Mouse (Mus musculus): ENCODE measurements around the gene Barx2.

Gene Barx2

DNA sequence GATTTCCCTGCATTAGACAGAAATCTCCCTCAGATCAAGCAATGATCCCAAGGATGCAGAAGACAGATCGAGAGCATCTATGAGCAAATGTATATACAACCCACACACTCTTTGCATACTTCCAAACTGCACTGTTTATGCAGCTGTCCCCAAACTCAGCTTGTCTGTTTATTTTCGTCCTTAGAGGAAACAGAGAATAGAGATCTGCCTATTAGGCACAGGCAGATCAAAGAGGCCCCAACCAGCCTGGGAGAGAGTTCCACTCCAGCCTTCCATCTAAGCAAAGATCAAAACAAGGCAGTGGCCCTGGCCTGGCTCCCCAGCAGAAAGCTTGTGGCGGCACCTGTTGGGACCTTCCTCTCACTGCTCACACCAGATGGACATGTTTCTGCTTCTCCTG lies 27.0 kb downstream of the Barx2 start:
- no peak for DNase-seq

DNA sequence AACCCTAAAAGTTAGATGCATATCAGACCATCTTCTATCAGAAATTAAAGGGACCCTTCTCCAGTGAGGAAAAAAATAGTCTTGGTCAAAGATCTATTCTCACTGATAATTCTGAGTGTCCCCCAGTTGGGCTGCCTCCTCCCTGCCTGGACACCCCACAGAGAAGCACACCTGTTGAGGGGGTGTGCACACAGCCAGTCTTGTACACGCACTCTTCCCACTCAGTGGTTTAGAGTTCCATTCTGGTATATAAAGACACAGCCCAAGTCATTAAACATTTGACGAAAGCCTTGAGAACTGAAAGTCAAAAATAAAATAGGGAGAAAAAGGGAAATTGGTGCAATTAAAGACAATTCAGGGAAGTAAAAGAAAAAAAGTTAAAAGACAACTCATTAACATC lies 30.9 kb downstream of the Barx2 start:
- no peak for DNase-seq

- DNase-seq: no peak
These were observed 37.7 kb downstream of the Barx2 start for GRCm38 (mm10) chr9:31875556-31875955.

GRCm38 (mm10) chr9:31874236-31874635 lies 39.0 kb downstream of the Barx2 start:
- no peak for DNase-seq

DNA sequence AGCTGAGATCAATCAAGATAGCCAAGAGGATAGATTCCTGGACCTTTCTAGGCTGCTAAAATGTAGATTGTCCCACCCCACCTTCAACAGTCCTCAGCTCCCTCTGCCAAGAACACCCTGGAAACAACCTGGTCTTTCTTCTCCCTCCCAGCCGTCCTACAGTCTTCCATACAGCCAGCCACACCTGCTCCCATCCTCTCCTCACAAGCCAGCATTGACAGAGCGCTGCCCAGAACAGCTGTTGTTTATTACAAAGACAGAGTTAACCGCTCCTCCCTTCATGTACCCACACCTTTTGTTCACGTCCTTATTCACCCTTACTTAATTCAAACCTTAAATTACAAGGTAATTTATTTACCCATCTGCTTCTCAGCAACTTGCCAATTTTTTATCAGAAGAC lies 41.9 kb downstream of the Barx2 start:
- no peak for DNase-seq

GRCm38 (mm10) chr9:31868823-31869460 lies 44.3 kb downstream of the Barx2 start:
- DNase-seq: no peak

- no peak for DNase-seq
These were observed 49.4 kb downstream of the Barx2 start for GRCm38 (mm10) chr9:31863830-31864229.

- DNase-seq: no peak
These were observed 53.8 kb downstream of the Barx2 start for GRCm38 (mm10) chr9:31859446-31859845.

DNA sequence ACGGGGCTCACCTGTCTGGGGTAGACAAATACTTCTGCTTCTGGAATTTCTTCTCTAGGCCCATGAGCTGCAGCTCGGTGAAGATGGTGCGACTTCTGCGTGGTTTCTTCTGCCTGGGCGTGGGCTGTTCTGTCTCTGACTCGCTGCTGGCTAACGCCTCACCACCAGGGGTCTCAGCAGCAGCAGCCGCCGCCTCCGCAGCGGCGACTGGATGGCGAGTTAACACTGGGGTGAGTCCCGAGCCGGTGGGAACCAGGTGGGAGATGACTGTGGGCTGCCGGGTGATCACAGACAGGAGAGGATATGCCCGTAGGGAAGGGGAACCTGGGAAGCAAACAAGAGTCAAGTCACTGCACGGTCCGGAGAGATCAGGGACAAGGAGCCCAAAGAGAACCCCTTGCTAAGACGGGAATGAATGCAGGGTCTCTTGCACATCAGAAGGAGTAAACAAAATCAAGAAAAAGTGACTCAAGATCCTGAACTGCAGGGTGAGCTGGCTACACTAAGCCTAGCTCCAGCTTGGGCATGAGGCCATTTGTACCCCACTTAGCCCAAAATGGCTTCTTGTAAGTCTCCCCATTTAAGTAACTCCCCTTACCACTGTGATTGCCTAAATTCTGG lies 54.4 kb downstream of the Barx2 start:
- DNase-seq: no peak

DNA sequence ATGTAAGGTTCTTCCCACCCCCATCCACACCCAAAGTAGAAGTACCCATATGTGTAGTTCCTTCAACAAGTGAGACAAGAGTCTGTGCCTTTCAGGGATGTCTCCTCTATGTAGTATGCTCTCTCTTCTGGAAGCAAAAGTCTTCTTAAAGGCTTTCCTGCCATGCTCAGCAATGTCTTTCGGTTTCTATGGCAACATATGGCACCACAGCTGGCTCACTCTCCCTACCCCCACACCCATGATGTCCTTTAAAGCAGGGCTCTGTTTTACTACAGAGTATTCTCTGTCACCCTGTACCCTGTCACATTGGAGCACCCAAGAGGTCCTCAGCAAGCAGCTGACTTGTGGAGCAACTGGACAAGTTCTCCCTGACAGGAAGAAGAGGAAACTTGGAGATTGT lies 55.8 kb downstream of the Barx2 start:
- DNase-seq: no peak

- DNase-seq: no peak
These were observed 56.8 kb downstream of the Barx2 start for GRCm38 (mm10) chr9:31856437-31856836.

GRCm38 (mm10) chr9:31855668-31856067 lies 57.6 kb downstream of the Barx2 start:
- no peak for DNase-seq

DNA sequence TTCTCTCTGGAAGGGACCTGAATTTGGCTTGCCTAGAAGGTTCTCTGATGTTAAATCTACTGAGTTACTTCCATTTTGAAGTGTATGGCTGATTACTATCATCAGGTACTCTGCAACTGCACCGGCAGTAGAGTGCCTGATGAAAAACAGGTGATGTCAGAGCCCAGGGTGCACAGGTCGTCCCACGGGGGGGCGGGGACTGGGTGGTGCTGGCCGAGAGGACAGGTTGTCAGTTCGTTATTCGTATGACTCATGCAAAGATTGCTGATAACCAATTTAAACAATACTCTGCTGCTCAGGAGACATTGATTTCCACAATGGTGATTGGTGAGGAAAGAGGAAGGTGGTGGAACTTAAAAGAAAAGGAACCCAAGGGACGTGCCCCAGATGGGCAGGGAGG lies 61.6 kb downstream of the Barx2 start:
- no peak for DNase-seq

DNA sequence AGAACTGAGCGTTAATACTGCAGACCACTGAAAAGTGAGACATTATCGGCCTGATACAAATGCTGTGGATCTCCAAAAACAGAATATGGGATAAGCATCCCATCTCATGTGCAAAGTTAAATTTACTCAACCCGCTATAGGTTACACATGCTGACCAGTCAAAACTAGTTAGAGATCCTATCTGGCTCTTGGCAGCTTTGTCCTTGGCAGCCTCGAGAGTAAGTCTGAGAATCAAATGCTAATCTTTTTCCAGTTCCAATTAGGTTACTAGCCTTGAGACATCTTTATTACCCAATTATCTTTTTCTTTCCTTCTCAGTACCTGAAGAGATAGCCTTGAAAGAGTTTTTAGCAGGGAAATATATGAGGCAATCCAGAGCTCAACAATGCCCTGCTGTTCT lies 62.6 kb downstream of the Barx2 start:
- no peak for DNase-seq

- DNase-seq: no peak
These were observed 63.9 kb downstream of the Barx2 start for GRCm38 (mm10) chr9:31849387-31849786.

DNA sequence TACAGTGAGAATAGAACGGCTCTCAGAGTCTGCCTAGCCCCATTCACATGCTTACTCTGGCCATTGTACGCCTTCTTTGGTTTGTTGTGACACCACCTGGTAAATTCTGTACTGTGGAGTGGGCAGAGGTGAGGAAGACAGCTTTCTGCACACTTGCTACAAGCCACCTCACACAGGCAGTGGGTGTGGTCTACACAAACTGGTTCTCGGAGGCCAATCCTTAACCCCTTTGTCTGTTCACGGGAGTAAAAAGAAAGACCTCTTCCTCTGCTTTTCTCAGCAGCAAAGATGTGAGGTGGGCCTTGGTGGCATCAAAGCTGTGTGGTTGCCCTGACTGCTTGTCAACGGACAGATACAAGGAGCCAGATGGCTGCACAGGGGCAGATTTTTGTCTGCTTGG lies 68.6 kb downstream of the Barx2 start:
- DNase-seq: no peak

DNA sequence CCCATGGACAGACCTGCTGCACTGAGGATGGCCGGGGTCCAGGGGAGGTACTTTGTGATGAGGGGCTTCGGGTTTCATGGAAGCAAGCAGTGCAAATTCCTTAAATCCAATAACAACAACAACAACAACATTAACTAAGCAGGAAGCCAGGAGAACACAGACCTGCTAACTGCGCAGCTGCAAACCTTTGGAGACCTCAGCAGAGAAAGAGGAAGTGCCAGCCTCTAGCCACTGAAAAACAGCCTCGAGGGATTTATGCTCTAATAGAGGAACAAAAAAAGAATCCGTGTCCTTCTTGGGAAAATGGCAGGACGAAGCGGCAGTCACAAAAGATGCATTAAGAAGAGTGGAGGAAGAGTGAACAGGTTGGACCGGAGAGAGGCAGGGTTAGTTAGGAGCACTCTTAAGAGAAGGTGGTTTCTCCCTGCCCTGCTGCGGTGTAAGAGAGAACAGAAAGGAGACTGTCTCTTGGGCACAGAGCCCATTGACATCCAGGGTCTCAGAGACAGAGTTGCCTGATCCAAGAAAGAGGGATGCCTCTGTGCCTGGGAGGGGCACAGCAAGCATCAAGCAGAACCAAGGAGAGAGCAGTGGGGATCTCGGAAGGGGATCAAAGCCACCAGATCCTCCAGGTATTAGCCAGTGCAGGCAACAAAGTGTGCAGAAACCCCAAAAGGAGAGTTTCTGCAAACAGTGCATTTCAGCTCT lies 72.0 kb downstream of the Barx2 start:
- no peak for DNase-seq

GRCm38 (mm10) chr9:31840571-31840970 lies 72.7 kb downstream of the Barx2 start:
- no peak for DNase-seq

DNA sequence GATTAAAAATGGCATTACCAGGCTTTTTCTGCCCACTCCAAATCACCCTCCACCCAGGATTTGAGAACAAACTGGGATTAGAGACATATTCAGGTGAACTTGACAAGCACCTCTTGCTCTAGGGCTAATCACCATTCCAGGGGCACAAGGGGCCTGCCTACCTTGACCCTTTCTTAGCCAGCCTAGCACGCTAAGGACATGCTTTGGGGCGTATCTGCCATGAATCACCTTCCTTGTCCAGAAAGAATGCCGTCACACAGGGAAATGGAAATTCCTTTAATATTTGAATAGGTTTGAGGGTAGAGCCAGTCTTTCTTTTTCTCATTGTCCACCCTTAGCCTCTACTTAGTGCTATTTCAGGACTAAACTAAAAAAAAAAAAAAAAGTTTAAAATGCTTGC lies 73.2 kb downstream of the Barx2 start:
- DNase-seq: no peak

- DNase-seq: no peak
These were observed 73.9 kb downstream of the Barx2 start for GRCm38 (mm10) chr9:31839106-31840027.

- DNase-seq: no peak
These were observed 75.2 kb downstream of the Barx2 start for GRCm38 (mm10) chr9:31838047-31838446.

- no peak for DNase-seq
These were observed 104.5 kb downstream of the Barx2 start for GRCm38 (mm10) chr9:31808753-31809152.

GRCm38 (mm10) chr9:31802641-31803040 lies 110.6 kb downstream of the Barx2 start:
- DNase-seq: no peak
